Mouse (Mus musculus): Measurements from ENCODE around the gene Gm9844. TPM values are rescaled to one million over a fixed set of nuclear protein-coding genes. Genes with fewer than 3 reads are reported as not detected.
A peak's percentile ranks its signal among the peaks of the same experiment; 100 is the strongest.

Gm9844 gene
- polyA plus RNA-seq, 1 experiment from 2014 or later, result 19.5 TPM

DNA sequence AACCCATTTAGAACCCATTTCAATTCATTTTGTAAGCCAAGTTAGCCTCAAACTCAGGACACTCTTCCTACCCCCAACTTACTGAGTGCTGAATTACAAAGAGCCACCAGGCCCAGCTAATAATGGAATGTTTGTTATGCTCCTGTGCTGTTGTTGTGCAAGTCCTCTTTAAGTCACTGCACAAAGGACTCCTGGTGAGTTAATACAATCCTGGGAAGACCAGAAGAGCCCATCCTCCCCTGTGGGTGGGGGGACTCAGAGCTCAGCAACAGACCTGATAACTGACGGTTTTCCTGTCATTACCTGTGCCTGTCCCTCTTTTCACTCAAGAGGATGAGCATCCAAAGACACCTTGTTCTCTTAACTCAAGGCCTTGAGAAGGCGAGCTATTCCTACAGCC, 17.6 kb downstream of the Gm9844 start:
- WGBS, result 38% methylated on average over 2 of the region's 2 CpGs
- Histone ChIP-seq H3K4me2 (replicated peaks) (no peak overlapping the region), H3K27ac (no peak overlapping the region), H3K4me3 (no peak overlapping the region), H3K4me1 (peaks cover 15% of the 10 kb centered on the region), H3K9me3 (no peaks in the 10 kb centered on the region), H3K27me3 (no peaks in the 10 kb centered on the region; the same call in 1 of the 2 replicates), H3K36me3 (no peaks in the 10 kb centered on the region), H3K9ac (no peak overlapping the region)
- ATAC-seq (ENCODE audit: low FRiP score, low read depth), result no peak

DNA sequence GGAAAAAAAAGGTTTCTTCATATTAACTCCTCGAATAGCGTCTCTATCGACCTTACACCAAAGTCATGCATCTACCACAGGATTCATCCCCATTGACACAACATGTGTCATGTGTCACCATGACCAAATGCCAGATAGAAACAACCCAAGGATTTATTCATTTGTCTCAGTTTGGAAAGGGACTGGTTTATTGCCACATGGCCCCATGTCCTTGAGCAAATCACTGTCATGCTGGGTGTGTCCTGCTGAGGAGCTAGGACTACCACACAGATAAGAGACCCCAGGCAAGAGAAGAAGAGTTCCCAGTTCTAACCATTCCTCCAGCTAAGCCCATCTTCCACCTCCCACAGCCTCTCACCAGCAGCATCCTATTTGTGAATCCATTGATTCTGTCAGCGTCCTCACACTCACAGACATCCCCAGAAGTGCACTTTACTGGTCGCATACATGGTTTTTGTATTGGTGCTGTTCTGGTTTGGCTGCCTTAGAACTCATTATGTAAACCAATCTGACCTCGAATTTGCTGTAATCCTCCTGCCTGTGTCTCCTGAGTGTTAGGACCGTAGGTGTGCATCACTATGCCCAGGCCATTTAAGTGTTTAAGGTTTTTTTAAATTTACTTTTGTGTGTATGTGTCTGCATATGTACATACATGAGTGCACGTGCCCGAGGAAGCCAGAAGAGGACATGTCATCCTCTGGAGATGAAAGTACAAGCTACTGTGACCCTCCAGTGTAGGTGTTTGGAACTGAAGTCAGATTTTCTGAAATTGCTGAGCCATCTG, 20.6 kb downstream of the Gm9844 start:
- H3K36me3 ChIP-seq, result peaks cover 23% of the 10 kb centered on the region
- H3K27ac ChIP-seq, result no peak overlapping the region
- no peak overlapping the region for H3K4me3 ChIP-seq
- no peak overlapping the region for H3K9ac ChIP-seq
- WGBS, result 91% methylated on average over 9 of the region's 9 CpGs
- ATAC-seq (ENCODE audit: low FRiP score, low read depth), result no peak
- H3K4me1 ChIP-seq, result peaks cover 33% of the 10 kb centered on the region
- H3K9me3 ChIP-seq, result no peaks in the 10 kb centered on the region
- no peak overlapping the region for H3K4me2 ChIP-seq (replicated peaks)
- H3K27me3 ChIP-seq, result no peaks in the 10 kb centered on the region

- Histone ChIP-seq H3K27ac (peak within 1 kb of the TSS; percentile 86), H3K4me3 (peak within 1 kb of the TSS; percentile 99), H3K9me3 (no peaks in the 10 kb centered on the region), H3K27me3 (no peaks in the 10 kb centered on the region), H3K4me1 (peaks cover 28% of the 10 kb centered on the region), H3K4me2 (replicated peaks) (peak within 1 kb of the TSS; percentile 94), H3K36me3 (peaks cover 38% of the 10 kb centered on the region), H3K9ac (peak within 1 kb of the TSS; percentile 100)
- under 1% methylated on average over 57 of the region's 57 CpGs for WGBS
- peak; percentile 95 for ATAC-seq (ENCODE audit: low FRiP score, low read depth)
These were observed 22.1 kb downstream of the Gm9844 start, which contains the start of gene Rps19 for GRCm38 (mm10) chr7:24883896-24884692. TSS of gene Rps19 (plus strand) at chr7:24884371.

GRCm38 (mm10) chr7:24884693-24885291, 22.8 kb downstream of the Gm9844 start:
- peak overlapping the region; percentile 94 for H3K4me2 ChIP-seq (replicated peaks)
- no peak; the same call in 1 of the 2 replicates for ATAC-seq (ENCODE audit: low FRiP score, low read depth)
- H3K4me3 ChIP-seq, result peak overlapping the region; percentile 99

DNA sequence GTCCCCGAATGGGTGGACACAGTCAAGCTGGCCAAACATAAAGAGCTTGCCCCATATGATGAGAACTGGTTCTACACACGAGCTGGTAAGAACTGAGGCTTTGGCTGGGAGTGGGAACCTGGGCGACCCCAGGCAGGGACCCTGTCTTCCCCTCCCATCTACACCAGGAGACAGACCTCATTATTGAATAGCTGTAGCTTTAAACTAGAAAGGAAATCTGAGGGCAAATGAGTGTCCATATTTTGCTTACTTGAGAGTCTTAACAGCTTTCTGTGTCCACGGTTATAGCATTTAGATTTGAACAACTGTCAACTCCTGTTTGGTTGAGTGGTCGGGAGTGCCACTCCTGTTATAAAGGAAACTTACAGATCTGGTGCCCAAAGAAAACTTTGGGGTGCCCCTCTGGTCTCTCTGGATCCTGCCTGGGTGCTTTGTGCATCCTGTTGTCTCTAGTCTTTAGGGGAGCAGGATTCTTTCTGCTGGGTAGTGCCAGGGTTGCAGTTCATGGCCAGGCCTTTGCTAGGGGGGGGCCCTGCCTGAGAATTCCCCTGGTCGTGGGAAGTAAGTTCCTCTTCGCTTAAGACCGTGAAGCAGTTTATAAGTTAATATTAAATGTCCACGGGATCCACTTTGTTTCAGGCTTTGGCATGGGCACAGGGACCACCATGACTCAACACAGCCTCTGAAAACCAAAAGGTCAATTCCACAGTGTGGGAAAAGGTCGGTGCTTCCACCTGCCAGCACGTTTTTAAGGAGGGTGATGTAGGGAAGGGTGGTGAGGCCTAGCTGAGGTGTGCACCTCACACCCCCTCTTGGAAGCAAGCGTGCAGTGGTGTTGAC, 23.7 kb downstream of the Gm9844 start:
- Histone ChIP-seq H3K4me1 (peaks cover 28% of the 10 kb centered on the region), H3K27ac (peak overlapping the region; percentile 86), H3K4me2 (replicated peaks) (peak overlapping the region; percentile 94), H3K4me3 (peak overlapping the region; percentile 99), H3K9me3 (no peaks in the 10 kb centered on the region), H3K9ac (peak overlapping the region; percentile 100), H3K36me3 (peaks cover 54% of the 10 kb centered on the region), H3K27me3 (no peaks in the 10 kb centered on the region)
- no peak for ATAC-seq (ENCODE audit: low FRiP score, low read depth)
- WGBS, result 37% methylated on average over 12 of the region's 12 CpGs

More at GRCm38 (mm10) chr7:24884693-24885291, 22.8 kb downstream of the Gm9844 start:
- H3K9me3 ChIP-seq, result no peaks in the 10 kb centered on the region
- H3K4me1 ChIP-seq, result peaks cover 28% of the 10 kb centered on the region
- peak overlapping the region; percentile 100 for H3K9ac ChIP-seq
- peak overlapping the region; percentile 86 for H3K27ac ChIP-seq
- H3K27me3 ChIP-seq, result no peaks in the 10 kb centered on the region
- peaks cover 45% of the 10 kb centered on the region for H3K36me3 ChIP-seq
- under 1% methylated on average over 47 of the region's 47 CpGs for WGBS

DNA sequence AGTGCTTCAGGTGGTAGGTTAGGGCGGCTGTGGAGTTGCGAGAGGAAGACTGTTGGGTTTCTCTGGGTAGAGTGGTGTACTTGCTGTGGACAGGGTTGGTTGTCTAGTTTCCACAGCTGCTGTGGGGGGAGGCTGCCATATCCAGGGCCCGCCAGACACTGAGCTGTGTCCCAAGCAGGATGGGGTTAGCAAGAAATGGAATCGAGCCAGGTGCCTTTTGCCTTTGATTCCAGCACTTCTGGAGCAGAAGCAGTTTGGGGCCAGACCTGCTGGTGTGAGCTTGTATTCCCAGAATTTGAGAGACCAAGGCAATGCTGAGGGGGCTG, 24.3 kb downstream of the Gm9844 start:
- H3K4me1 ChIP-seq, result peaks cover 28% of the 10 kb centered on the region
- peak overlapping the region; percentile 86; the same call in 1 of the 2 replicates for H3K27ac ChIP-seq
- H3K4me3 ChIP-seq, result peak overlapping the region; percentile 99
- H3K27me3 ChIP-seq, result no peaks in the 10 kb centered on the region
- peaks cover 54% of the 10 kb centered on the region for H3K36me3 ChIP-seq
- no peaks in the 10 kb centered on the region for H3K9me3 ChIP-seq
- H3K4me2 ChIP-seq (replicated peaks), result peak overlapping the region; percentile 94
- ATAC-seq (ENCODE audit: low FRiP score, low read depth), result no peak
- WGBS, result 65% methylated on average over 4 of the region's 4 CpGs
- H3K9ac ChIP-seq, result peak overlapping the region; percentile 100

GRCm38 (mm10) chr7:24887096-24887495, 25.1 kb downstream of the Gm9844 start:
- Histone ChIP-seq H3K36me3 (peaks cover 54% of the 10 kb centered on the region), H3K9me3 (no peaks in the 10 kb centered on the region), H3K27me3 (no peaks in the 10 kb centered on the region), H3K9ac (peak overlapping the region; percentile 100), H3K27ac (peak overlapping the region; percentile 33; the same call in 1 of the 2 replicates), H3K4me3 (0 out of 2 replicates have a peak overlapping the region, but pooled peaks have one; percentile 99), H3K4me2 (replicated peaks) (peak overlapping the region; percentile 94), H3K4me1 (peaks cover 28% of the 10 kb centered on the region)
- WGBS, result 62% methylated on average over 4 of the region's 4 CpGs
- no peak for ATAC-seq (ENCODE audit: low FRiP score, low read depth)

DNA sequence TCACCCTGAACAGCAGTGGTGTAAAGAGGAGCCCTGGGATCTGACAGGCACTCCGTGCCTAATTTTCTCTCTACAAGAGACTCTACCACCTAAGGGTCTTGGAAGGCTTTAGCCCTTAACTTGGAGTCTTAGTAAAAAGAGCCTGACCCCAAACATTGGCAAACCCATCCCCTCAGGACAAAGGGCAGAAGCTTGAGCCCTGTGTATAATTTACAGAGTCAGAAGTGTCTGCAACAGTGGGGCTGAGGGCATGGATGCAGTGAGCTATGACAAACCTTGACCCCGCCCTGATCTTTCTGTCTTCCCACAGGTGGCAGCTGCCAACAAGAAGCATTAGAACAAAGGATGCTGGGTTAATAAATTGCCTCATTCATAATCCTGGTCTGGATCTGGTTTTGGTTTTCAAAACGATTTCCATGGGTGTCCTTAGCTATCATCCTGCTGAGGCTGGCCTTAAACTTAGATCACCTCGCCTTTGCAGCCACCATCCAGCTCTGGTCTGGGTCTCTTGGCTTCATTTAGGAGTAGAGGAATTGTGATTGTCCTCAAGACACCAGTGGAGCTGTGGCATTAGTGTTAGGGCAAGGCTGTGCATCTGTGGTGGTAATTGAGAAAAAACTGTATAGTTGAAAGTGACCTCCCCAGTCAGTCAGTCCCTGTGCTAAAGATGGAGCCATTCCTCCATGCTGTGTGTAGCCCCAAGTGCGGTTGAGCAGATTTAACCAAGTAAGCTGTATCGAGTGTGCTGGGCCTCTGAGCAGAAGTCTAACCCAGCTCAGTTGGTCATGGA, 27.6 kb downstream of the Gm9844 start:
- WGBS, result 78% methylated on average over 6 of the region's 6 CpGs
- ATAC-seq (ENCODE audit: low FRiP score, low read depth), result peak; percentile 13; the same call in 1 of the 2 replicates
- Histone ChIP-seq H3K9ac (0 out of 2 replicates have a peak overlapping the region, but pooled peaks have one; percentile 14), H3K4me2 (replicated peaks) (no peak overlapping the region), H3K36me3 (peaks cover 54% of the 10 kb centered on the region), H3K9me3 (no peaks in the 10 kb centered on the region), H3K27me3 (no peaks in the 10 kb centered on the region), H3K27ac (peak overlapping the region; percentile 28; the same call in 1 of the 2 replicates), H3K4me3 (no peak overlapping the region), H3K4me1 (peaks cover 28% of the 10 kb centered on the region)

GRCm38 (mm10) chr7:24890281-24891216, 28.5 kb downstream of the Gm9844 start:
- Histone ChIP-seq H3K9me3 (no peaks in the 10 kb centered on the region), H3K4me1 (peaks cover 24% of the 10 kb centered on the region), H3K27me3 (no peaks in the 10 kb centered on the region), H3K27ac (no peak overlapping the region; the same call in 1 of the 2 replicates), H3K4me2 (replicated peaks) (no peak overlapping the region), H3K36me3 (peaks cover 52% of the 10 kb centered on the region), H3K9ac (no peak overlapping the region), H3K4me3 (no peak overlapping the region)
- 29% methylated on average over 10 of the region's 10 CpGs for WGBS
- ATAC-seq (ENCODE audit: low FRiP score, low read depth), result peak; percentile 62
